Mouse (Mus musculus) frontal cortex, postnatal 36 days (tissue): ENCODE measurements around the gene Odf2l.

Experiments used
- DNase-seq, 2 experiments: peaks; one replicate each; pipeline ENCODE4 v3.0.0; 2022; ENCODE audit warnings: low spot score in 2 of 2

Odf2l gene

GRCm38 (mm10) chr3:145140236-145140635 lies 21.8 kb downstream of the Odf2l start:
- no peak for DNase-seq

GRCm38 (mm10) chr3:145142925-145143324 lies 24.5 kb downstream of the Odf2l start:
- no peak for DNase-seq

GRCm38 (mm10) chr3:145143856-145144255 lies 25.5 kb downstream of the Odf2l start:
- no peak for DNase-seq

- no peak for DNase-seq
Observed at GRCm38 (mm10) chr3:145146871-145147270, 28.5 kb downstream of the Odf2l start.

- no peak for DNase-seq
Observed at GRCm38 (mm10) chr3:145147483-145147882, 29.1 kb downstream of the Odf2l start.

GRCm38 (mm10) chr3:145147952-145148351 lies 29.6 kb downstream of the Odf2l start:
- no peak for DNase-seq

- no peak for DNase-seq
Observed at GRCm38 (mm10) chr3:145151092-145151491, 32.7 kb downstream of the Odf2l start.

- DNase-seq, result no peak
Observed at GRCm38 (mm10) chr3:145151933-145152332, 33.5 kb downstream of the Odf2l start.

- no peak for DNase-seq
Observed at GRCm38 (mm10) chr3:145156883-145157282, 38.5 kb downstream of the Odf2l start.

GRCm38 (mm10) chr3:145158441-145158840 lies 40.1 kb downstream of the Odf2l start:
- no peak for DNase-seq

GRCm38 (mm10) chr3:145166741-145167140 lies 48.4 kb downstream of the Odf2l start:
- DNase-seq, result no peak

- no peak for DNase-seq
Observed at GRCm38 (mm10) chr3:145167766-145168165, 49.4 kb downstream of the Odf2l start.

- DNase-seq, result no peak
Observed at GRCm38 (mm10) chr3:145168844-145169696, 50.7 kb downstream of the Odf2l start.

GRCm38 (mm10) chr3:145170028-145170427 lies 51.6 kb downstream of the Odf2l start:
- no peak for DNase-seq

- no peak for DNase-seq
Observed at GRCm38 (mm10) chr3:145170604-145171389, 52.4 kb downstream of the Odf2l start.

- DNase-seq, result no peak
Observed at GRCm38 (mm10) chr3:145171390-145172060, 53.1 kb downstream of the Odf2l start.

- DNase-seq, result no peak
Observed at GRCm38 (mm10) chr3:145184645-145185044, 66.3 kb downstream of the Odf2l start.

- DNase-seq, result no peak
Observed at GRCm38 (mm10) chr3:145191972-145192371, 73.6 kb downstream of the Odf2l start.

- DNase-seq, result no peak
Observed at GRCm38 (mm10) chr3:145195240-145195923, 77.0 kb downstream of the Odf2l start.

- DNase-seq, result no peak
Observed at GRCm38 (mm10) chr3:145198050-145198449, 79.7 kb downstream of the Odf2l start.
